Mouse (Mus musculus) bone marrow macrophage, adult 2 months (primary cell): Measurements from ENCODE around the gene Mid1.

ENCODE experiments used
- CTCF ChIP-seq: IDR thresholded peaks from 2 replicates; pipeline ENCODE4 v1.5.1; 2012; ENCODE audit warnings: low read depth, mild to moderate bottlenecking, low read length, moderate library complexity
- POLR2A ChIP-seq: IDR thresholded peaks from 2 replicates; pipeline ENCODE4 v1.6.1; 2012; ENCODE audit warnings: mild to moderate bottlenecking, low read depth, low read length, borderline replicate concordance

DNA sequence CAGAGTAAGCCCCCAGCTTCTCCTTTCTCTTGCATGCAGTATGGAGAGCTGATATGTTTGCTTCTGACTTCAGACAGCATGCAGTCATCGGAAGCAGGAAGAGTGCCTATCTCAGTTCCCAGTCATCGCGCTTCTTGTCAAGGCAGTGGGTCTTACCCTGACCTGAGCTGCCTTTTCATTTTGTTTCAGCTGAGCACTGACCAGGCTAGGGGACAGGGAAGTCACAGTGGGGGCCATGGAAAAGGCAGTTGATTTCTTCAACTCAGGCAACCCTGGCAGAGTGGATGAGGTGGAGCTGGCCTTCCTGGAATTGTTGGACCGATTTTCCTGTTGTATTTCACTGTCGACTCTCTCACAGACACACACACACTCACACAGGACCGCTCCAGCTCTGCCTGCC is 230.7 kb downstream of the Mid1 start:
- TF ChIP-seq CTCF, result no peak
- TF ChIP-seq POLR2A, result no peak
